Mouse (Mus musculus) MEL (cell line): ENCODE data around the gene Tulp1.
A peak's percentile ranks its signal among the peaks of the same experiment; 100 is the strongest.

ENCODE experiments used
- CTCF ChIP-seq, 3 experiments: IDR thresholded peaks in 2 of 3; conservative IDR thresholded peaks in 1 of 3; 2 replicates each; pipeline ENCODE4 v1.5.1; 2011 to 2012; ENCODE audit warnings: low read length in 3 of 3, low read depth in 2 of 3, mild to moderate bottlenecking in 2 of 3, improper control_type of control experiment in 1 of 3, inconsistent platforms in 1 of 3, mixed read lengths in 1 of 3, moderate library complexity in 1 of 3; ENCODE audit not compliant: control insufficient read depth in 1 of 3, insufficient read depth in 1 of 3, poor library complexity in 1 of 3, severe bottlenecking in 1 of 3
- EP300 ChIP-seq, 2 experiments: IDR thresholded peaks; 2 replicates each; pipeline ENCODE4 v1.6.1; 2011; ENCODE audit warnings: improper control_type of control experiment in 2 of 2, low read length in 2 of 2, low read depth in 1 of 2, mild to moderate bottlenecking in 1 of 2
- GABPA ChIP-seq: IDR thresholded peaks from 2 replicates; pipeline ENCODE4 v1.6.1; 2012; ENCODE audit warnings: low read depth, mild to moderate bottlenecking, inconsistent platforms, low read length, improper control_type of control experiment, moderate library complexity
- HCFC1 ChIP-seq: IDR thresholded peaks from 2 replicates; pipeline ENCODE4 v1.6.1; 2012; ENCODE audit warnings: low read depth, mild to moderate bottlenecking, inconsistent platforms, low read length, improper control_type of control experiment, moderate library complexity
- POLR2A ChIP-seq, 2 experiments: IDR thresholded peaks; 2 replicates each; pipeline ENCODE4 v1.6.1; 2011 to 2012; ENCODE audit warnings: low read length in 2 of 2, mild to moderate bottlenecking in 2 of 2, control low read depth in 1 of 2, improper control_type of control experiment in 1 of 2, low read depth in 1 of 2, moderate library complexity in 1 of 2; ENCODE audit not compliant: control insufficient read depth in 1 of 2, insufficient read depth in 1 of 2, poor library complexity in 1 of 2
- POLR2AphosphoS2 ChIP-seq: IDR thresholded peaks from 2 replicates; pipeline ENCODE4 v1.6.1; 2011; ENCODE audit warnings: low read length, improper control_type of control experiment
- SMC3 ChIP-seq: IDR thresholded peaks from 2 replicates; pipeline ENCODE4 v1.6.1; 2011; ENCODE audit warnings: low read depth, low read length, improper control_type of control experiment
- TCF12 ChIP-seq: IDR thresholded peaks from 2 replicates; pipeline ENCODE4 v1.6.1; 2014; ENCODE audit warnings: low read depth, mild to moderate bottlenecking, inconsistent platforms, low read length, improper control_type of control experiment, moderate library complexity
- USF1 ChIP-seq: IDR thresholded peaks from 2 replicates; pipeline ENCODE4 v1.6.1; 2014; ENCODE audit warnings: low read depth, mild to moderate bottlenecking, inconsistent platforms, low read length, improper control_type of control experiment, moderate library complexity

- TF ChIP-seq CTCF (IDR thresholded peaks at IDR 0.05 in 2 of 3, conservative IDR thresholded peaks at IDR 0.05 in 1 of 3; ENCODE audit: control insufficient read depth in 1 of 3, insufficient read depth in 1 of 3, low read depth in 2 of 3, low read length in 3 of 3, poor library complexity in 1 of 3, severe bottlenecking in 1 of 3) (peak; percentile 22 to 59 (median 25); a peak in 3 of 6 replicates), POLR2AphosphoS2 (no peak), GABPA (no peak), TCF12 (no peak), POLR2A (IDR thresholded peaks at IDR 0.05; ENCODE audit: control insufficient read depth in 1 of 2, insufficient read depth in 1 of 2, low read depth in 1 of 2, low read length in 2 of 2, poor library complexity in 1 of 2) (no peak), HCFC1 (no peak), SMC3 (peak; percentile 38; the same call in 1 of the 2 replicates), USF1 (no peak), EP300 (IDR thresholded peaks at IDR 0.05; ENCODE audit: low read depth in 1 of 2, low read length in 2 of 2) (no peak)
Measured at GRCm38 (mm10) chr17:28310831-28311230, 54.2 kb downstream of the Tulp1 start.
